Mouse (Mus musculus) stomach, postnatal 0 days (tissue): Measurements from ENCODE around the gene Cntnap2.

Experiments
- CTCF ChIP-seq: IDR thresholded peaks from 2 replicates; pipeline ENCODE4 v1.5.1; 2016; ENCODE audit warnings: antibody characterized with exemption, low read depth, mild to moderate bottlenecking, moderate library complexity
- EP300 ChIP-seq: optimal IDR thresholded peaks from 2 replicates; pipeline ENCODE3; 2016; ENCODE audit warnings: antibody characterized with exemption

- no peak for TF ChIP-seq CTCF
- no peak for TF ChIP-seq EP300
Observed at GRCm38 (mm10) chr6:45885486-45885885, 826.3 kb downstream of the Cntnap2 start.
